Mouse (Mus musculus): ENCODE results near the gene Nckap5. TPM values are rescaled to one million over a fixed set of nuclear protein-coding genes. Genes with fewer than 3 reads are reported as not detected.

The Nckap5 gene
- 6.2 and 7.9 TPM in 2 replicates for polyA plus RNA-seq (2014; fragmentation: Nextera tagmentation; extraction: Ambion mirVana)

GRCm38 (mm10) chr1:126830031-126830927, at the start of gene Nckap5:
Gene Nckap5 (minus strand): TSS chr1:126830799.
- Histone ChIP-seq H3K4me2 (ENCODE audit: low read depth, low read length) (peak within 1 kb of the TSS; percentile 65), H3K27me3 (replicated peaks; ENCODE audit: control insufficient read depth, insufficient read depth, low read length) (0 out of 2 replicates have a peak, but pooled peaks cover 9% of the 10 kb centered on the region), H3K27ac (replicated peaks; ENCODE audit: low read depth, low read length) (peak within 1 kb of the TSS; percentile 71), H3K36me3 (ENCODE audit: control insufficient read depth, insufficient read depth, low read length) (no peaks in the 10 kb centered on the region), H3K9me3 (ENCODE audit: control insufficient read depth, low read length) (no peaks in the 10 kb centered on the region), H3K9ac (ENCODE audit: low read depth, low read length) (peak within 1 kb of the TSS; percentile 58), H3K4me1 (ENCODE audit: control insufficient read depth, insufficient read depth, low read length) (peaks cover 8% of the 10 kb centered on the region; the same call in 1 of the 2 replicates), H3K4me3 (ENCODE audit: low read depth, low read length) (peak within 1 kb of the TSS; percentile 36)
- DNase-seq (ENCODE audit: low spot score) (peak; percentile 93), ATAC-seq (ENCODE audit: low read depth) (peak; percentile 84)
- 2% methylated on average over 35 of the region's 35 CpGs for WGBS

GRCm38 (mm10) chr1:126877495-126877894, 46.9 kb upstream of the Nckap5 start:
- H3K4me2 ChIP-seq (ENCODE audit: low read depth, low read length) = no peak overlapping the region
- 96% methylated on average over 2 of the region's 2 CpGs for WGBS
- no peaks in the 10 kb centered on the region for H3K4me1 ChIP-seq (ENCODE audit: control insufficient read depth, insufficient read depth, low read length)
- no peak overlapping the region for H3K4me3 ChIP-seq (ENCODE audit: low read depth, low read length)
- no peaks in the 10 kb centered on the region for H3K27me3 ChIP-seq (replicated peaks; ENCODE audit: control insufficient read depth, insufficient read depth, low read length)
- DNase-seq (ENCODE audit: low spot score) (no peak), ATAC-seq (ENCODE audit: low read depth) (no peak)
- no peaks in the 10 kb centered on the region for H3K36me3 ChIP-seq (ENCODE audit: control insufficient read depth, insufficient read depth, low read length)
- no peaks in the 10 kb centered on the region for H3K9me3 ChIP-seq (ENCODE audit: control insufficient read depth, low read length)
- no peak overlapping the region for H3K27ac ChIP-seq (replicated peaks; ENCODE audit: low read depth, low read length)
- no peak overlapping the region for H3K9ac ChIP-seq (ENCODE audit: low read depth, low read length)

GRCm38 (mm10) chr1:126868372-126868771, 37.8 kb upstream of the Nckap5 start:
- H3K36me3 ChIP-seq (ENCODE audit: control insufficient read depth, insufficient read depth, low read length) = no peaks in the 10 kb centered on the region
- H3K27me3 ChIP-seq (replicated peaks; ENCODE audit: control insufficient read depth, insufficient read depth, low read length) = no peaks in the 10 kb centered on the region
- H3K4me3 ChIP-seq (ENCODE audit: low read depth, low read length) = no peak overlapping the region
- H3K9me3 ChIP-seq (ENCODE audit: control insufficient read depth, low read length) = no peaks in the 10 kb centered on the region
- DNase-seq (ENCODE audit: low spot score) (no peak), ATAC-seq (ENCODE audit: low read depth) (no peak)
- H3K27ac ChIP-seq (replicated peaks; ENCODE audit: low read depth, low read length) = no peak overlapping the region
- WGBS = 79% methylated on average over 9 of the region's 9 CpGs
- 0 out of 2 replicates have a peak, but pooled peaks cover 2% of the 10 kb centered on the region for H3K4me1 ChIP-seq (ENCODE audit: control insufficient read depth, insufficient read depth, low read length)
- H3K4me2 ChIP-seq (ENCODE audit: low read depth, low read length) = no peak overlapping the region
- H3K9ac ChIP-seq (ENCODE audit: low read depth, low read length) = no peak overlapping the region

- no peak overlapping the region for H3K9ac ChIP-seq (ENCODE audit: low read depth, low read length)
- no peak for DNase-seq (ENCODE audit: low spot score)
- no peaks in the 10 kb centered on the region for H3K9me3 ChIP-seq (ENCODE audit: control insufficient read depth, low read length)
- H3K4me1 ChIP-seq (ENCODE audit: control insufficient read depth, insufficient read depth, low read length) = 0 out of 2 replicates have a peak, but pooled peaks cover 2% of the 10 kb centered on the region
- no peak overlapping the region for H3K4me3 ChIP-seq (ENCODE audit: low read depth, low read length)
- no peaks in the 10 kb centered on the region for H3K36me3 ChIP-seq (ENCODE audit: control insufficient read depth, insufficient read depth, low read length)
- H3K4me2 ChIP-seq (ENCODE audit: low read depth, low read length) = no peak overlapping the region
- H3K27me3 ChIP-seq (replicated peaks; ENCODE audit: control insufficient read depth, insufficient read depth, low read length) = no peaks in the 10 kb centered on the region
- no peak for ATAC-seq (ENCODE audit: low read depth)
- 69% methylated on average over 5 of the region's 5 CpGs for WGBS
- H3K27ac ChIP-seq (replicated peaks; ENCODE audit: low read depth, low read length) = no peak overlapping the region
These were observed 37.3 kb upstream of the Nckap5 start for GRCm38 (mm10) chr1:126867912-126868311.

DNA sequence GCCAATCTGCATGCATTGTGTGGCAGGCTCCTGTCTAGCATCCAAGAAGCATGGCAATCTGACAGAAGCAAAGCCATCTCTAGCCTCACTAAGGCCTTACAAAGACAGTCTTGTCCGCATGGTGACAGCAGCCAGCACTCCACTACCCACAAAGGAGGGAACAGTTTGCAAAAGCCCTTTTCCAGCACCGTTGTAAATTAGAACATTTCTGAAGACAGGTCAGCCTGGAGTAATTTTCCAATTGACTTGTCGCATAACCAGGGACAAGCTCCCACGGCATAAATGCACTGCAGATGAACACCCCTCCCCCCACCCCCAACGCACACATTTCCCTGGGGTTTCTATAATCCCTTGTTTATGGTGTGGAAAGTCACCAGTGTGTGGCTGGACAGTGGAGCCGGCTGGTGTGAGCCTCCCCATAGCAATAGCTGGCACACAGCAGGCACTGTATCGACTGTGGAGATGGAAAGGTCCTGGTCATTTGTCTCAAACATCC, 35.0 kb upstream of the Nckap5 start:
- Histone ChIP-seq H3K27me3 (replicated peaks; ENCODE audit: control insufficient read depth, insufficient read depth, low read length) (no peaks in the 10 kb centered on the region), H3K4me3 (ENCODE audit: low read depth, low read length) (no peak overlapping the region), H3K27ac (replicated peaks; ENCODE audit: low read depth, low read length) (no peak overlapping the region), H3K9ac (ENCODE audit: low read depth, low read length) (no peak overlapping the region), H3K4me1 (ENCODE audit: control insufficient read depth, insufficient read depth, low read length) (0 out of 2 replicates have a peak, but pooled peaks cover 2% of the 10 kb centered on the region), H3K36me3 (ENCODE audit: control insufficient read depth, insufficient read depth, low read length) (no peaks in the 10 kb centered on the region), H3K4me2 (ENCODE audit: low read depth, low read length) (no peak overlapping the region), H3K9me3 (ENCODE audit: control insufficient read depth, low read length) (no peaks in the 10 kb centered on the region)
- ATAC-seq (ENCODE audit: low read depth) (peak; percentile 62; the same call in 1 of the 2 replicates), DNase-seq (ENCODE audit: low spot score) (peak; percentile 45)
- WGBS = 23% methylated on average over 7 of the region's 7 CpGs

- no peak; the same call in 1 of the 2 replicates for ATAC-seq (ENCODE audit: low read depth)
- no peaks in the 10 kb centered on the region for H3K36me3 ChIP-seq (ENCODE audit: control insufficient read depth, insufficient read depth, low read length)
- H3K4me3 ChIP-seq (ENCODE audit: low read depth, low read length) = no peak overlapping the region
- no peak overlapping the region for H3K9ac ChIP-seq (ENCODE audit: low read depth, low read length)
- H3K4me1 ChIP-seq (ENCODE audit: control insufficient read depth, insufficient read depth, low read length) = 0 out of 2 replicates have a peak, but pooled peaks cover 2% of the 10 kb centered on the region
- no peak overlapping the region for H3K27ac ChIP-seq (replicated peaks; ENCODE audit: low read depth, low read length)
- no peak for DNase-seq (ENCODE audit: low spot score)
- no peaks in the 10 kb centered on the region for H3K9me3 ChIP-seq (ENCODE audit: control insufficient read depth, low read length)
- H3K27me3 ChIP-seq (replicated peaks; ENCODE audit: control insufficient read depth, insufficient read depth, low read length) = no peaks in the 10 kb centered on the region
- 70% methylated on average over 3 of the region's 3 CpGs for WGBS
- H3K4me2 ChIP-seq (ENCODE audit: low read depth, low read length) = no peak overlapping the region
These were observed 31.2 kb upstream of the Nckap5 start for GRCm38 (mm10) chr1:126861816-126862215.

- no peak for DNase-seq (ENCODE audit: low spot score)
- ATAC-seq (ENCODE audit: low read depth) = no peak
- Histone ChIP-seq H3K4me2 (ENCODE audit: low read depth, low read length) (no peak overlapping the region), H3K9me3 (ENCODE audit: control insufficient read depth, low read length) (no peaks in the 10 kb centered on the region), H3K4me3 (ENCODE audit: low read depth, low read length) (no peak overlapping the region), H3K4me1 (ENCODE audit: control insufficient read depth, insufficient read depth, low read length) (no peaks in the 10 kb centered on the region), H3K27ac (replicated peaks; ENCODE audit: low read depth, low read length) (no peak overlapping the region), H3K27me3 (replicated peaks; ENCODE audit: control insufficient read depth, insufficient read depth, low read length) (no peaks in the 10 kb centered on the region), H3K36me3 (ENCODE audit: control insufficient read depth, insufficient read depth, low read length) (no peaks in the 10 kb centered on the region), H3K9ac (ENCODE audit: low read depth, low read length) (no peak overlapping the region)
- 90% methylated on average over 4 of the region's 4 CpGs for WGBS
These were observed 29.9 kb upstream of the Nckap5 start for GRCm38 (mm10) chr1:126860537-126860936.

DNA sequence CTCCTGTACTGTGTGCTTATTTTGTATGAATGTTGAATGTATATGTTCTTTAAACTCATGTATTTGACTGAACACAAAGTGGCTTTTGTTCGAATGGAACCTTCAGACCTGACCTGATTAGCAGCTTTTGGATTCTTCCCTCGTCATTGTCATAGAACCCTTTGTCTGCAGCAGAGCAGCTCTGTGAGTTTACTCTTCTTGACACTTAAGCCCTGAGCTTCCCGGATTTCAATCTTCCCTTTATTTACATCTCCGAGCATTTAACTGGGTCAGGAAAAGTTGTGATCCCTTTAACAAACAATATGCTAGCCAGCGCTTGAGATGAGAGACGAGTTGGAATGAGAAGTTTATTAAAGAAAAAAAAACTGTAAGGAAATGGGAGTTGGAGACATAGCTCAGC, 18.9 kb upstream of the Nckap5 start:
- Histone ChIP-seq H3K27me3 (replicated peaks; ENCODE audit: control insufficient read depth, insufficient read depth, low read length) (no peaks in the 10 kb centered on the region), H3K4me2 (ENCODE audit: low read depth, low read length) (no peak overlapping the region), H3K4me3 (ENCODE audit: low read depth, low read length) (no peak overlapping the region), H3K9me3 (ENCODE audit: control insufficient read depth, low read length) (no peaks in the 10 kb centered on the region), H3K36me3 (ENCODE audit: control insufficient read depth, insufficient read depth, low read length) (no peaks in the 10 kb centered on the region), H3K27ac (replicated peaks; ENCODE audit: low read depth, low read length) (no peak overlapping the region), H3K4me1 (ENCODE audit: control insufficient read depth, insufficient read depth, low read length) (no peaks in the 10 kb centered on the region; the same call in 1 of the 2 replicates), H3K9ac (ENCODE audit: low read depth, low read length) (no peak overlapping the region)
- peak; percentile 55 for DNase-seq (ENCODE audit: low spot score)
- 42% methylated on average over 6 of the region's 6 CpGs for WGBS
- ATAC-seq (ENCODE audit: low read depth) = no peak
